Mouse (Mus musculus) heart, embryonic 15.5 days (tissue): ENCODE measurements around the gene Abracl. TPM values are rescaled to one million over a fixed set of nuclear protein-coding genes. Genes with fewer than 3 reads are reported as not detected.

Experiments used
- ATAC-seq: fragments of 200-750 bp; cut with Nextera tagmentation; replicated peaks from 2 replicates; pipeline ENCODE4 v1.8.0; 2017; ENCODE audit warnings: low read depth, moderate TSS enrichment; ENCODE audit not compliant: insufficient number of reproducible peaks, insufficient read depth, low FRiP score
- H3K27ac ChIP-seq: fragments of 300-500 bp; sonication (generic); 2 replicates; pipeline ENCODE4 v1.5.1; 2015; ENCODE audit warnings: mild to moderate bottlenecking, inconsistent platforms
- H3K27me3 ChIP-seq: fragments of 300-500 bp; sonication (generic); 2 replicates; pipeline ENCODE4 v1.6.1; 2015; ENCODE audit warnings: inconsistent platforms
- H3K36me3 ChIP-seq: fragments of 300-500 bp; sonication (generic); 2 replicates; pipeline ENCODE4 v1.6.1; 2015; ENCODE audit warnings: mild to moderate bottlenecking, inconsistent platforms
- H3K4me1 ChIP-seq: fragments of 300-500 bp; sonication (generic); replicated peaks from 2 replicates; pipeline ENCODE4 v1.6.1; 2015; ENCODE audit warnings: inconsistent platforms
- H3K4me2 ChIP-seq: fragments of 300-500 bp; sonication (generic); 2 replicates; pipeline ENCODE4 v1.6.1; 2015; ENCODE audit warnings: inconsistent platforms, mild to moderate bottlenecking, moderate library complexity
- H3K4me3 ChIP-seq: fragments of 300-500 bp; sonication (generic); 2 replicates; pipeline ENCODE4 v1.5.1; 2015; ENCODE audit warnings: mild to moderate bottlenecking, inconsistent platforms
- H3K9ac ChIP-seq: fragments of 300-500 bp; sonication (generic); 2 replicates; pipeline ENCODE4 v1.6.1; 2015; ENCODE audit warnings: mild to moderate bottlenecking, inconsistent platforms
- H3K9me3 ChIP-seq: fragments of 300-500 bp; sonication (generic); replicated peaks from 2 replicates; pipeline ENCODE4 v1.6.1; 2016; ENCODE audit warnings: inconsistent platforms
- WGBS: fragments of 180-500 bp; shearing (Covaris S2); methylation state at CpG from one replicate; pipeline ENCODE4 v1.1.7; 2015; ENCODE audit warnings: mixed read lengths; 5-methylcytosine and 5-hydroxymethylcytosine counted together
- polyA plus RNA-seq: library from polyadenylated mRNA; unstranded; fragments of >200 nt; fragmentation: Nextera tagmentation; extraction: Ambion mirVana; gene quantifications from 2 replicates; pipeline ENCODE4 v1.2.1, GENCODE M21; 2015

The Abracl gene
- polyA plus RNA-seq, 1 experiment from 2014 or later, result 199 TPM

GRCm38 (mm10) chr10:18021576-18022311 lies 1.3 kb downstream of the Abracl start:
- peak overlapping the region; percentile 67 for H3K4me2 ChIP-seq
- no peak for ATAC-seq
- H3K9me3 ChIP-seq, result no peaks in the 10 kb centered on the region

DNA sequence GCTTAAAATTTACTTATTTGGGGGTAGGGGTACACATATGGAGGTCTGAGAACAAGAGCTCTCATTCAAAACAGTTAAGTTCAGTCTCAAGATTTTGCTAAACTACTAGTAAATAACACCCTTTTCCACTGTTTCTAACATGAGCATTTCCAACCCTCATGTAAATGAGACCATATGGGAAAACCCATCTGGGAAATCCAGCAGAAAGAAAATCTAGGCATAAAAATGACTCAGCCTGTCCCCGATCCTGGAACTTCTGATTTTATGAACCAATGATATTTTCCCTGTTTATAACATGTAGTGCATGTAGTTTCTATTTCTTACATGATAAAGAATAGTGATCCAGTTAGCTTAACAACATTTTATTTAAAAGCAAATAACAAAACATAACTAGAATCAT lies 2.2 kb downstream of the Abracl start:
- H3K9me3 ChIP-seq, result no peaks in the 10 kb centered on the region
- H3K4me1 ChIP-seq, result peaks cover 12% of the 10 kb centered on the region
- no peak overlapping the region for H3K9ac ChIP-seq
- H3K27ac ChIP-seq, result no peak overlapping the region
- H3K4me2 ChIP-seq, result no peak overlapping the region
- no peaks in the 10 kb centered on the region for H3K27me3 ChIP-seq
- peaks cover 15% of the 10 kb centered on the region for H3K36me3 ChIP-seq
- no peak overlapping the region for H3K4me3 ChIP-seq
- no peak for ATAC-seq
- WGBS, result 83% methylated on average over 1 of the region's 1 CpGs

More at GRCm38 (mm10) chr10:18021576-18022311, 1.3 kb downstream of the Abracl start:
- Histone ChIP-seq H3K27ac (peak overlapping the region; percentile 98), H3K9ac (peak overlapping the region; percentile 90), H3K4me1 (peaks cover 12% of the 10 kb centered on the region), H3K36me3 (peaks cover 12% of the 10 kb centered on the region), H3K4me3 (peak overlapping the region; percentile 82), H3K27me3 (no peaks in the 10 kb centered on the region)
- WGBS, result 32% methylated on average over 14 of the region's 14 CpGs

DNA sequence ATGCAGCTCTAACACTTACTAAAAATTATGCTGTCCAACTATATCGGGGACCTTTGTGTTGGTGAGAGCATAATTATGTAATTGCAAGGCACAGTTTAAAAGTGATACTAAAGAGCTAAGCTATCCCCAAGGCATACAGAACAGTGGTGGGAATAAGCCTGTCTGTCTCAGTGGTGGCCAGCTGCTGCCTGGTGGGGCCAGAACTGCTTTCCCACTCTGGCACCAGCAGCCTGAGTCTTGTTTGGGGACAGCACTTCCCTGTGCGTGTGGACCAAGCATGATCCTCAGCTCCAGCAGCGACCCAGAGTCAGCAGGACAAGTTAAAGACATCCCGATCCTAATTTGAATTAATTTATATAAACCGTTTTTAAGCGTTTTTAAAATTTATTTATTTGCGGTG lies 2.6 kb downstream of the Abracl start:
- Histone ChIP-seq H3K4me2 (no peak overlapping the region), H3K36me3 (peaks cover 15% of the 10 kb centered on the region), H3K4me3 (no peak overlapping the region), H3K9me3 (no peaks in the 10 kb centered on the region), H3K4me1 (peaks cover 12% of the 10 kb centered on the region), H3K27ac (no peak overlapping the region), H3K9ac (no peak overlapping the region), H3K27me3 (no peaks in the 10 kb centered on the region)
- 84% methylated on average over 7 of the region's 7 CpGs for WGBS
- ATAC-seq, result no peak

DNA sequence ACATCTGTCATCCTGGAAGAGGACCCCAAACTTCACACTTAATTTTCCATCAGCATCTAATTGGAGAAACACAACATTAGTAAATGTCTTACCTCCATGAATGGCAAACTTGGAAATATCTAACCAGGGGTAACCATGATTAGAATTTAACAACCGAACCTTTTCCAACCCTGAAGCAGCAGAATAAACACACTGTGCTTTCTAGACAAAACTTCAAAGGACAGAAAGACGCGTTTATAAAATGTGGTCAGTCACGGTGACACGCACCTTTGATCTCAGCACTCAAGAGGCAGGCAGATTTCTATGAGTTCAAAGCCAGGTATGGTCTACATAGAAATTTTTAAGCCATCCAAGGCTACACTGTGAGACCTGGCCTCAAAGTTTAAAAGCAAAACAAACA lies 11.3 kb downstream of the Abracl start:
- no peak overlapping the region for H3K27ac ChIP-seq
- H3K4me1 ChIP-seq, result no peaks in the 10 kb centered on the region; the same call in none of the 2 replicates
- H3K9me3 ChIP-seq, result no peaks in the 10 kb centered on the region
- H3K36me3 ChIP-seq, result peaks cover 28% of the 10 kb centered on the region
- H3K9ac ChIP-seq, result no peak overlapping the region
- no peak overlapping the region for H3K4me2 ChIP-seq
- no peak overlapping the region for H3K4me3 ChIP-seq
- WGBS, result 85% methylated on average over 5 of the region's 5 CpGs
- no peaks in the 10 kb centered on the region for H3K27me3 ChIP-seq
- no peak for ATAC-seq

GRCm38 (mm10) chr10:18009744-18010143 lies 13.3 kb downstream of the Abracl start:
- ATAC-seq, result no peak
- H3K4me2 ChIP-seq, result no peak overlapping the region
- H3K9ac ChIP-seq, result no peak overlapping the region
- no peak overlapping the region for H3K4me3 ChIP-seq
- H3K36me3 ChIP-seq, result peaks cover 18% of the 10 kb centered on the region
- H3K4me1 ChIP-seq, result no peaks in the 10 kb centered on the region; the same call in none of the 2 replicates
- 85% methylated on average over 1 of the region's 1 CpGs for WGBS
- H3K27ac ChIP-seq, result no peak overlapping the region
- H3K27me3 ChIP-seq, result no peaks in the 10 kb centered on the region
- no peaks in the 10 kb centered on the region for H3K9me3 ChIP-seq

DNA sequence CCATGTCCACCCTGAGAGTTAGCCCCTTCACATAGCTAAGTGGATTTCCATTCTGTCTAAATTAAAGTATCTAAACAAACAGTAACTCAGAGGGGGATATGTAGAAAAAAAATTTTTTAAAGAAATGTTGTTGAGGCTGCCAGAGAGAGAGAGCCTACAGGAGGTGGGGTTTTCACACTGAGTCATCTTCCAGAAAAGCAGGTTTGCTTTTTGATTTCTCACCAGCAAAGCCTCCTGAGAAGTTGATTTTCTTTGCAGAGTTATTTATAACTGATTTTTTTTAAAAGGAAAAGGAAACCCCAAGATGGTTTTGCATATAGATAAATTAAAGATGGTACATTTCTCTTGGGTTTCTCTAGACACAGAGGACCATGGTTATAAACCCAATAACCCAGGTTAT lies 15.0 kb downstream of the Abracl start:
- Histone ChIP-seq H3K4me1 (no peaks in the 10 kb centered on the region; the same call in none of the 2 replicates), H3K9ac (no peak overlapping the region), H3K27me3 (no peaks in the 10 kb centered on the region), H3K4me2 (no peak overlapping the region), H3K4me3 (no peak overlapping the region), H3K9me3 (no peaks in the 10 kb centered on the region), H3K36me3 (peaks cover 7% of the 10 kb centered on the region), H3K27ac (no peak overlapping the region)
- ATAC-seq, result no peak

GRCm38 (mm10) chr10:18007243-18007642 lies 15.8 kb downstream of the Abracl start:
- H3K9me3 ChIP-seq, result no peaks in the 10 kb centered on the region
- H3K36me3 ChIP-seq, result no peaks in the 10 kb centered on the region; the same call in 1 of the 2 replicates
- H3K4me2 ChIP-seq, result no peak overlapping the region
- H3K4me3 ChIP-seq, result no peak overlapping the region
- no peak for ATAC-seq
- no peaks in the 10 kb centered on the region for H3K27me3 ChIP-seq
- no peak overlapping the region for H3K9ac ChIP-seq
- no peak overlapping the region for H3K27ac ChIP-seq
- H3K4me1 ChIP-seq, result no peaks in the 10 kb centered on the region; the same call in none of the 2 replicates
- 88% methylated on average over 3 of the region's 3 CpGs for WGBS

DNA sequence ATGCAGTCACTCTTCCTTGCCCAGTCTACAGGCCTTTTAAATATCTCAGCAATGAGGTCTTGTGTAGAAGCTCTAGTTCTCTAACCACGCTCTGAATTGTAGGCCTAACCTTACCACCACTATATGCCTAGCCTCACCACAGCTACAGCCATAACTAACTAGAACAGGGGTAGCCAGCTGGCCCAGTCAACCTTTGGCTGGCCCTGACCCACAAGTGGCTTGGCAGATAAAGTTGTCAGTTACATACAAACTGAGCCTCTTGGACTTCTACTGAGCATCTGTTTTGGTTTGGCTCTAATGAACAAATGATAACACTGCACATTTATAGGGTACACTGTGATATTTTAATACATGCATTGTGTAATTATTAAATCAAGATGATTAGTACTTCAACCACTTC lies 16.3 kb downstream of the Abracl start:
- H3K9ac ChIP-seq, result no peak overlapping the region
- no peak overlapping the region for H3K4me2 ChIP-seq
- no peak overlapping the region for H3K27ac ChIP-seq
- no peaks in the 10 kb centered on the region; the same call in none of the 2 replicates for H3K4me1 ChIP-seq
- WGBS, result 77% methylated on average over 1 of the region's 1 CpGs
- H3K4me3 ChIP-seq, result no peak overlapping the region
- H3K27me3 ChIP-seq, result no peaks in the 10 kb centered on the region
- no peaks in the 10 kb centered on the region for H3K9me3 ChIP-seq
- H3K36me3 ChIP-seq, result no peaks in the 10 kb centered on the region; the same call in 1 of the 2 replicates
- ATAC-seq, result no peak

DNA sequence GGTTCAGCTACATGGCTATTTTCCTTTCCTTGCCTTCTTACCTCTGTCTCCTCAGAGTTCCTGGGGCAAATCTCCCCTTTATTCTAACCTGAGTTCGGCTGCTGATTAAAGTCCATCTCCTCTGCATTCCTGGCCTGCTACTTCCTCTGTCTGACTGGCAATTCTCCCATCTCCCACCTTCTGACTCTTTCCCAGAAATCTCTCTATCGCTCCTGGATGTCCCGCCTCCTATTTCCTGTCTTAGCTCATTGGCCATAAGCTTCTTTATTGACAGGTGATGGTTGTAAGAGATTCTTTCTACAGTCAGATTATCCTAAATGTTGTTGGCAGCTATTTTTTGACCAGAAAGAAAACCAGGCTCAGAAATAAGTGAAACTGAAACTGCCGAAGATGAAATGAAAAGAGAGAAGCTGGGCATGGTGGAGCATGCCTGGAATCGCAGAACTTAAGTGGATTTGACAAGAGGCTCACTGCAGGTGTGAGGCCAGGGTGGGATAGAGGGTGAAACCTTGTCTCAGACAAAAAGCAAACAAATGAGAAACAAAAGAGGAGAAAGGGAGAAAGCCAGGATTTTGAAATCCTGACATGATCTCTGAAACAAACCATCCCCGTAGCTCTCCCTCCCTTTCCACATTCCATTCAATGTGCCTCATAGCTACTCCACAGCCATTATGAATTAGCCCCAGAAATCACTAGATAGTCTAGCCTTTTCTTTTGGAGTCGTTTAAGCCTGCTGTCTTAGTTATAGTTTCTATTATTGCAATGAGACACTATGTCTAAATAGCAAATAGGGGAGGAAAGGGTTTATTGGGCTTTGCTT lies 17.7 kb downstream of the Abracl start:
- Histone ChIP-seq H3K36me3 (no peaks in the 10 kb centered on the region), H3K27ac (peak overlapping the region; percentile 8; the same call in 1 of the 2 replicates), H3K9me3 (no peaks in the 10 kb centered on the region), H3K27me3 (no peaks in the 10 kb centered on the region), H3K9ac (no peak overlapping the region), H3K4me1 (no peaks in the 10 kb centered on the region; the same call in none of the 2 replicates), H3K4me2 (no peak overlapping the region), H3K4me3 (no peak overlapping the region)
- 72% methylated on average over 7 of the region's 7 CpGs for WGBS
- ATAC-seq, result no peak

- H3K9ac ChIP-seq, result no peak overlapping the region
- H3K27me3 ChIP-seq, result no peaks in the 10 kb centered on the region
- no peaks in the 10 kb centered on the region for H3K36me3 ChIP-seq
- no peak overlapping the region for H3K4me2 ChIP-seq
- no peaks in the 10 kb centered on the region; the same call in none of the 2 replicates for H3K4me1 ChIP-seq
- 79% methylated on average over 12 of the region's 12 CpGs for WGBS
- no peak overlapping the region for H3K4me3 ChIP-seq
- no peaks in the 10 kb centered on the region for H3K9me3 ChIP-seq
- no peak overlapping the region for H3K27ac ChIP-seq
- no peak for ATAC-seq
Observed at GRCm38 (mm10) chr10:18003966-18004637, 19.0 kb downstream of the Abracl start.

DNA sequence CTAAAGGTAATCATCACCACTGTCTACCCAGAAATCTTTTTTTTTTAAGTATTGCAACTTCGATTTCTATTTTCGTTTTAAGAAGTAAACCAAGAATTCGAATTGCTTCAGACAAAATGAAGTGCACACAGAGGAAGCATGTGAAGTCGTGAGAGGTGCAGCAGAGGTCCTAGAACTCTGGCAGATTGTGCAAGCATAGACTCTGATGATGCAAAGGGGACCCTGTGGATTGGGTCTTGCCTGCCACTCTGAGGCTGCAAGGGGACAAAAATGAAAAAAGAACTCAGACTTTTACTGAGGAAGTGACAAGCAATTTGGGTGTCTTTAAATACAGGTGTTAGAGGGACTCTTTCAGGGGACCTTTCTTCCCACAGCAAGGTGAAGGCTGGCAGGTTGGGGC lies 32.5 kb downstream of the Abracl start:
- ATAC-seq, result no peak
- Histone ChIP-seq H3K27ac (no peak overlapping the region), H3K9ac (no peak overlapping the region), H3K4me2 (no peak overlapping the region), H3K4me3 (no peak overlapping the region), H3K9me3 (no peaks in the 10 kb centered on the region), H3K4me1 (no peaks in the 10 kb centered on the region), H3K27me3 (no peaks in the 10 kb centered on the region), H3K36me3 (no peaks in the 10 kb centered on the region)
- WGBS, result 75% methylated on average over 4 of the region's 4 CpGs
